Mouse (Mus musculus) hindbrain, embryonic 11.5 days (tissue): Measurements from ENCODE around the gene Id4. TPM values are rescaled to one million over a fixed set of nuclear protein-coding genes. Genes with fewer than 3 reads are reported as not detected.
A peak's percentile ranks its signal among the peaks of the same experiment; 100 is the strongest.

Experiments
- ATAC-seq: fragments of 200-750 bp; cut with Nextera tagmentation; 2 replicates; pipeline ENCODE4 v1.8.0; 2017; ENCODE audit warnings: mild to moderate bottlenecking, moderate TSS enrichment, moderate library complexity; ENCODE audit not compliant: low FRiP score
- DNase-seq: peaks from one replicate; pipeline ENCODE4 v3.0.0-alpha.2; 2015; ENCODE audit warnings: low spot score
- H3K27ac ChIP-seq: fragments of 300-500 bp; sonication (generic); 2 replicates; pipeline ENCODE4 v1.5.1; 2014; ENCODE audit warnings: mild to moderate bottlenecking, low read depth, low read length
- H3K27me3 ChIP-seq: fragments of 300-500 bp; sonication (generic); 2 replicates; pipeline ENCODE4 v1.6.1; 2014; ENCODE audit warnings: mild to moderate bottlenecking, low read length, moderate library complexity, mixed read lengths; ENCODE audit not compliant: control insufficient read depth, insufficient read depth
- H3K36me3 ChIP-seq: fragments of 300-500 bp; sonication (generic); 2 replicates; pipeline ENCODE4 v1.6.1; 2014; ENCODE audit warnings: mild to moderate bottlenecking, low read length, moderate library complexity, mixed read lengths; ENCODE audit not compliant: control insufficient read depth, insufficient read depth
- H3K4me1 ChIP-seq: fragments of 300-500 bp; sonication (generic); replicated peaks from 2 replicates; pipeline ENCODE4 v1.6.1; 2014; ENCODE audit warnings: low read length, mixed read lengths; ENCODE audit not compliant: control insufficient read depth, insufficient read depth
- H3K4me2 ChIP-seq: fragments of 300-500 bp; sonication (generic); replicated peaks from 2 replicates; pipeline ENCODE4 v1.6.1; 2014; ENCODE audit warnings: mild to moderate bottlenecking, low read depth, low read length
- H3K4me3 ChIP-seq: fragments of 300-500 bp; sonication (generic); 2 replicates; pipeline ENCODE4 v1.5.1; 2014; ENCODE audit warnings: low read depth, low read length
- H3K9ac ChIP-seq: fragments of 300-500 bp; sonication (generic); 2 replicates; pipeline ENCODE4 v1.6.1; 2014; ENCODE audit warnings: low read depth, low read length
- H3K9me3 ChIP-seq: fragments of 300-500 bp; sonication (generic); 2 replicates; pipeline ENCODE4 v1.6.1; 2016; ENCODE audit warnings: low read length; ENCODE audit not compliant: control insufficient read depth
- WGBS: fragments of 180-500 bp; shearing (Covaris S2); extraction: QIAGEN DNeasy Blood & Tissue Kit; methylation state at CpG from one replicate; pipeline ENCODE4 v1.1.7; 2014; 5-methylcytosine and 5-hydroxymethylcytosine counted together
- polyA plus RNA-seq: library from polyadenylated mRNA; unstranded; fragments of >200 nt; fragmentation: Nextera tagmentation; extraction: Ambion mirVana; gene quantifications from 2 replicates; pipeline ENCODE4 v1.2.1, GENCODE M21; 2014

Gene Id4
- polyA plus RNA-seq, 1 experiment from 2014 or later = 44.7 TPM

GRCm38 (mm10) chr13:48245235-48246012 lies 15.6 kb upstream of the Id4 start:
- Histone ChIP-seq H3K9me3 (no peaks in the 10 kb centered on the region), H3K36me3 (no peaks in the 10 kb centered on the region), H3K27me3 (no peaks in the 10 kb centered on the region), H3K4me3 (no peak overlapping the region), H3K4me2 (no peak overlapping the region), H3K27ac (no peak overlapping the region), H3K4me1 (no peaks in the 10 kb centered on the region), H3K9ac (no peak overlapping the region)
- ATAC-seq = no peak
- DNase-seq = no peak
- 36% methylated on average over 5 of the region's 5 CpGs for WGBS

- H3K9me3 ChIP-seq = peaks cover 4% of the 10 kb centered on the region; the same call in 1 of the 2 replicates
- WGBS = 19% methylated on average over 2 of the region's 2 CpGs
- no peaks in the 10 kb centered on the region for H3K4me1 ChIP-seq
- H3K4me2 ChIP-seq = no peak overlapping the region
- no peak overlapping the region for H3K4me3 ChIP-seq
- H3K27me3 ChIP-seq = no peaks in the 10 kb centered on the region
- H3K27ac ChIP-seq = no peak overlapping the region
- no peaks in the 10 kb centered on the region for H3K36me3 ChIP-seq
- no peak overlapping the region for H3K9ac ChIP-seq
- no peak for ATAC-seq
- DNase-seq = no peak
Measured at GRCm38 (mm10) chr13:48252559-48252958, 8.5 kb upstream of the Id4 start.

- H3K4me2 ChIP-seq = no peak overlapping the region
- ATAC-seq = no peak
- H3K27ac ChIP-seq = no peak overlapping the region
- DNase-seq = no peak
- WGBS = 86% methylated on average over 8 of the region's 8 CpGs
- H3K36me3 ChIP-seq = no peaks in the 10 kb centered on the region
- H3K9me3 ChIP-seq = peaks cover 4% of the 10 kb centered on the region; the same call in 1 of the 2 replicates
- no peak overlapping the region for H3K4me3 ChIP-seq
- no peaks in the 10 kb centered on the region for H3K4me1 ChIP-seq
- no peaks in the 10 kb centered on the region for H3K27me3 ChIP-seq
- H3K9ac ChIP-seq = no peak overlapping the region
Measured at GRCm38 (mm10) chr13:48255026-48255425, 6.0 kb upstream of the Id4 start.

GRCm38 (mm10) chr13:48261341-48262221 lies 553 bp downstream of the Id4 start:
- H3K4me3 ChIP-seq = peak overlapping the region; percentile 78
- peak overlapping the region; percentile 90 for H3K27ac ChIP-seq
- ATAC-seq (peak; percentile 51), DNase-seq (peak; percentile 75)
- H3K27me3 ChIP-seq = no peaks in the 10 kb centered on the region
- H3K4me2 ChIP-seq = peak overlapping the region; percentile 94
- under 1% methylated on average over 80 of the region's 98 CpGs for WGBS
- no peaks in the 10 kb centered on the region for H3K4me1 ChIP-seq
- H3K9ac ChIP-seq = peak overlapping the region; percentile 94
- no peaks in the 10 kb centered on the region for H3K9me3 ChIP-seq
- no peaks in the 10 kb centered on the region for H3K36me3 ChIP-seq

- peak overlapping the region; percentile 78 for H3K4me3 ChIP-seq
- H3K9ac ChIP-seq = peak overlapping the region; percentile 94
- no peaks in the 10 kb centered on the region for H3K9me3 ChIP-seq
- H3K4me1 ChIP-seq = no peaks in the 10 kb centered on the region
- peak; percentile 57 for DNase-seq
- peak; percentile 2; the same call in 1 of the 2 replicates for ATAC-seq
- H3K27me3 ChIP-seq = no peaks in the 10 kb centered on the region
- peak overlapping the region; percentile 90 for H3K27ac ChIP-seq
- H3K36me3 ChIP-seq = no peaks in the 10 kb centered on the region
- WGBS = under 1% methylated on average over 25 of the region's 25 CpGs
- H3K4me2 ChIP-seq = peak overlapping the region; percentile 94
Measured at GRCm38 (mm10) chr13:48262451-48262969, 1.5 kb downstream of the Id4 start.

GRCm38 (mm10) chr13:48265029-48265428 lies 4.0 kb downstream of the Id4 start:
- Histone ChIP-seq H3K4me2 (peak overlapping the region; percentile 18; the same call in 1 of the 2 replicates), H3K36me3 (no peaks in the 10 kb centered on the region), H3K4me1 (no peaks in the 10 kb centered on the region), H3K27ac (no peak overlapping the region), H3K4me3 (no peak overlapping the region), H3K9me3 (no peaks in the 10 kb centered on the region), H3K9ac (no peak overlapping the region), H3K27me3 (no peaks in the 10 kb centered on the region)
- peak; percentile 6 for DNase-seq
- 70% methylated on average over 6 of the region's 6 CpGs for WGBS
- no peak for ATAC-seq

- H3K4me3 ChIP-seq = no peak overlapping the region
- ATAC-seq (0 out of 2 replicates have a peak, but pooled peaks have one; percentile 57), DNase-seq (peak; percentile 64)
- no peak overlapping the region for H3K27ac ChIP-seq
- H3K27me3 ChIP-seq = no peaks in the 10 kb centered on the region
- peak overlapping the region; percentile 33 for H3K4me2 ChIP-seq
- no peak overlapping the region for H3K9ac ChIP-seq
- H3K4me1 ChIP-seq = peaks cover 3% of the 10 kb centered on the region; the same call in 1 of the 2 replicates
- no peaks in the 10 kb centered on the region for H3K9me3 ChIP-seq
- 6% methylated on average over 15 of the region's 15 CpGs for WGBS
- no peaks in the 10 kb centered on the region for H3K36me3 ChIP-seq
Measured at GRCm38 (mm10) chr13:48273451-48274069, 12.5 kb downstream of the Id4 start.

- 91% methylated on average over 1 of the region's 1 CpGs for WGBS
- ATAC-seq = no peak
Measured at GRCm38 (mm10) chr13:48274107-48274506, 13.1 kb downstream of the Id4 start.

More at GRCm38 (mm10) chr13:48274107-48274506, 13.1 kb downstream of the Id4 start:
- Histone ChIP-seq H3K9me3 (no peaks in the 10 kb centered on the region), H3K4me2 (no peak overlapping the region), H3K27me3 (no peaks in the 10 kb centered on the region), H3K4me3 (no peak overlapping the region), H3K9ac (no peak overlapping the region), H3K36me3 (no peaks in the 10 kb centered on the region), H3K4me1 (peaks cover 3% of the 10 kb centered on the region; the same call in 1 of the 2 replicates), H3K27ac (no peak overlapping the region)
- DNase-seq = no peak
